8 mouse cellular contexts compared by ENCODE assay signal in the genomic region with DNA sequence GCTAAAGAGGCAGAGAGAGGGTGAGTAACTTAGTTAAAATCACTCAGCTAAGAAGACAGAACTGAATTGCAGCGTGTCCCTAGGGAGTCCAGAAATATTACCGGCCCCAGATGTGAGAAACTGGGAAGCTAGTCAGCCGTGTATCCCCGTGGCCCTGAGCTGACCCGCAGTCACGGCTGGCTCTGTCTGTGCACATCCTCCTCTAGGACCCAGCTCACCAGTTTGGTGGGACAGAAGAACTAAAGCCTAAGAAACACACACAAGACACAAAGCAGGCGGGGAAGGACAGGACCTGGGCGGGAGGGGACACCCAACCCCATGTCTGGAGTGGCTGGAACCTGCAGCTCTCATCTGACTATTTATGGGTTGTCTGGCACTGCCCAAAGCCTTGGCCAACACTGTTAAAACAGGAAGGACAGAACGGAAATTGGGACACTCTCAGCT. TPM values are rescaled to one million over a fixed set of nuclear protein-coding genes. Genes with fewer than 3 reads are reported as not detected.
DNase-seq lines count a peak whose midpoint lies in the region; ATAC-seq and TF ChIP-seq lines count a peak whose summit lies in the region.
"Had no signal": no experiment of that assay in that cellular context is flagged by ENCODE, and none has a peak within 500 bp of the region (broad histone marks: within the 10 kb centered on the region; RNA-seq: fewer than 3 reads in every experiment).

No protein-coding gene starts in this region.

- in situ Hi-C loops in Patski (cut with MboI; ENCODE audit: low pct_unique_long_range_greater_than_20kb) = no loop called here

- ATAC-seq in Patski = peak; percentile 52
- 0 out of 2 replicates have a peak, but pooled peaks have one; percentile 24 for ATAC-seq in heart, embryonic 15.5 days (replicated peaks; ENCODE audit: insufficient number of reproducible peaks, insufficient read depth, low FRiP score, low read depth)
- ATAC-seq in activated CD4-positive, CD25-positive, alpha-beta regulatory T cell, adult 4 months = no peak
- no peak for ATAC-seq in hindbrain, embryonic 14.5 days (ENCODE audit: low FRiP score)

- H3K9ac ChIP-seq in heart, embryonic 15.5 days = no peak overlapping the region
- H3K9ac ChIP-seq in hindbrain, embryonic 14.5 days = no peak overlapping the region
- H3K9ac ChIP-seq: neural tube, embryonic 13.5 days had no signal

- CTCF ChIA-PET in Patski (lab: Charles Lee) = no interaction called here

- peaks cover 7% of the 10 kb centered on the region for H3K4me1 ChIP-seq in cerebellum, adult 2 months (ENCODE audit: control insufficient read depth, insufficient read depth, low read length)
- H3K4me1 ChIP-seq in heart, embryonic 15.5 days (replicated peaks) = no peaks in the 10 kb centered on the region
- H3K4me1 ChIP-seq in hindbrain, embryonic 14.5 days (replicated peaks; ENCODE audit: control insufficient read depth, insufficient read depth, low read length) = no peaks in the 10 kb centered on the region
- H3K4me1 ChIP-seq: neural tube, embryonic 13.5 days had no signal

- no peak overlapping the region for H3K4me2 ChIP-seq in heart, embryonic 15.5 days
- no peak overlapping the region for H3K4me2 ChIP-seq in hindbrain, embryonic 14.5 days (replicated peaks)
- H3K4me2 ChIP-seq: neural tube, embryonic 13.5 days had no signal

- H3K9me3 ChIP-seq in heart, embryonic 15.5 days (replicated peaks) = no peaks in the 10 kb centered on the region
- no peaks in the 10 kb centered on the region for H3K9me3 ChIP-seq in hindbrain, embryonic 14.5 days (ENCODE audit: control insufficient read depth, low read length)
- H3K9me3 ChIP-seq: neural tube, embryonic 13.5 days had no signal

- no peaks in the 10 kb centered on the region for H3K36me3 ChIP-seq in heart, embryonic 15.5 days
- peaks cover 19% of the 10 kb centered on the region; the same call in 1 of the 2 replicates for H3K36me3 ChIP-seq in macrophage (ENCODE audit: inconsistent target)
- H3K36me3 ChIP-seq in hindbrain, embryonic 14.5 days (replicated peaks; ENCODE audit: control insufficient read depth, insufficient read depth) = no peaks in the 10 kb centered on the region
- H3K36me3 ChIP-seq: neural tube, embryonic 13.5 days had no signal

- no peak for DNase-seq in Patski (ENCODE audit: low read depth, low spot score)
- DNase-seq in cerebellum, adult 2 months = peak; percentile 66 to 85
- DNase-seq in urinary bladder, postnatal 25 days (ENCODE audit: low spot score) = no peak
- DNase-seq in hindbrain, embryonic 14.5 days (ENCODE audit: low spot score) = no peak

- no peaks in the 10 kb centered on the region for H3K27me3 ChIP-seq in Patski
- no peaks in the 10 kb centered on the region for H3K27me3 ChIP-seq in cerebellum, adult 2 months (ENCODE audit: control insufficient read depth, insufficient read depth, low read length)
- no peaks in the 10 kb centered on the region for H3K27me3 ChIP-seq in heart, embryonic 15.5 days
- no peaks in the 10 kb centered on the region for H3K27me3 ChIP-seq in hindbrain, embryonic 14.5 days (ENCODE audit: control insufficient read depth, insufficient read depth, low read length)
- H3K27me3 ChIP-seq: neural tube, embryonic 13.5 days had no signal

- no peak overlapping the region for H3K4me3 ChIP-seq in cerebellum, adult 2 months (replicated peaks; ENCODE audit: insufficient read depth, low read depth, low read length)
- no peak overlapping the region for H3K4me3 ChIP-seq in heart, embryonic 15.5 days
- no peak overlapping the region for H3K4me3 ChIP-seq in macrophage (ENCODE audit: inconsistent target)
- no peak overlapping the region for H3K4me3 ChIP-seq in hindbrain, embryonic 14.5 days (replicated peaks; ENCODE audit: low read length)
- H3K4me3 ChIP-seq: neural tube, embryonic 13.5 days had no signal

- no peak overlapping the region for H3K27ac ChIP-seq in cerebellum, adult 2 months (ENCODE audit: insufficient read depth, low read length)
- no peak overlapping the region for H3K27ac ChIP-seq in heart, embryonic 15.5 days
- H3K27ac ChIP-seq in macrophage = peak overlapping the region; percentile 96
- no peak overlapping the region for H3K27ac ChIP-seq in hindbrain, embryonic 14.5 days
- H3K27ac ChIP-seq: neural tube, embryonic 13.5 days had no signal

- TF ChIP-seq CTCF in Patski (IDR thresholded peaks at IDR 0.05) = no peak
- TF ChIP-seq CTCF in cerebellum, adult 2 months (IDR thresholded peaks at IDR 0.05; ENCODE audit: borderline replicate concordance, insufficient read depth, low read depth, low read length) = no peak

- WGBS in cerebellum, adult 2 months = 24% methylated on average over 9 of the region's 9 CpGs
- WGBS in heart, embryonic 15.5 days = 46% methylated on average over 9 of the region's 9 CpGs
- 21% methylated on average over 9 of the region's 9 CpGs for WGBS in macrophage (ENCODE audit: missing documents)
- WGBS in hindbrain, embryonic 14.5 days = 61% methylated on average over 9 of the region's 9 CpGs

- H3K79me2 ChIP-seq in macrophage (ENCODE audit: inconsistent target) = peaks cover 9% of the 10 kb centered on the region; the same call in 1 of the 2 replicates

- POLR2A ChIA-PET in Patski (lab: Charles Lee) = no interaction called here

- no peak for TF ChIP-seq POLR2A in cerebellum, adult 2 months (IDR thresholded peaks at IDR 0.05; ENCODE audit: borderline replicate concordance, insufficient read depth, low read length)

RNA-seq across cellular contexts. Expression of a gene that starts 4.4 kb away (rescaled TPM):
- polyA plus RNA-seq in Patski (2021) (not detected), macrophage (2018) (5.3 to 5.8 TPM (median 5.7 TPM) in 3 replicates)
- 0.19 and 0.20 TPM in 2 replicates for polyA plus RNA-seq in cerebellum, adult 2 months (2012; rRNA removed)
- 0.76 and 1.1 TPM in 2 replicates for polyA plus RNA-seq in heart, embryonic 15.5 days (2015; fragmentation: Nextera tagmentation; extraction: Ambion mirVana)
- total RNA-seq in macrophage (2018; cell fraction: chromatin; rRNA removed) = 1 to 10 TPM; 1.3 to 9.4 (median 4.6) TPM
- 1 to 10 TPM; 2.3 to 7.1 (median 4.2) TPM for total RNA-seq in macrophage (2018; cell fraction: cytosol; rRNA removed)
- 10 to 100 TPM in 8 of 26 experiments, 1 to 10 TPM in 18; 4.5 to 18.7 (median 8.2) TPM for total RNA-seq in macrophage (2018; cell fraction: nucleus; rRNA removed)
- polyA plus RNA-seq in activated CD4-positive, CD25-positive, alpha-beta regulatory T cell, adult 4 months (2017; shearing (Covaris generic)) = not detected
- 0.13 TPM in 1 of 2 replicates, not detected in the other for polyA plus RNA-seq in hindbrain, embryonic 14.5 days (2014; fragmentation: Nextera tagmentation; extraction: Ambion mirVana)

RNA-seq across cellular contexts. Expression of a gene that starts 17.7 kb away (rescaled TPM):
- polyA plus RNA-seq in Patski (2021) (15.1 TPM), macrophage (2018) (11.6 to 20.4 TPM (median 18.5 TPM) in 3 replicates)
- 11.7 and 13.3 TPM in 2 replicates for polyA plus RNA-seq in cerebellum, adult 2 months (2012; rRNA removed)
- 7.6 and 12.4 TPM in 2 replicates for polyA plus RNA-seq in heart, embryonic 15.5 days (2015; fragmentation: Nextera tagmentation; extraction: Ambion mirVana)
- 10 to 100 TPM; 11.2 to 62.8 (median 36.9) TPM for total RNA-seq in macrophage (2018; cell fraction: chromatin; rRNA removed)
- 10 to 100 TPM; 12.6 to 26.7 (median 21.6) TPM for total RNA-seq in macrophage (2018; cell fraction: cytosol; rRNA removed)
- total RNA-seq in macrophage (2018; cell fraction: nucleus; rRNA removed) = 10 to 100 TPM; 12.5 to 46.6 (median 31.2) TPM
- 10 to 100 TPM in 1 of 2 experiments, 1 to 10 TPM in 1; 7.0 to 10.9 TPM for polyA plus RNA-seq in activated CD4-positive, CD25-positive, alpha-beta regulatory T cell, adult 4 months (2017; shearing (Covaris generic))
- polyA plus RNA-seq in hindbrain, embryonic 14.5 days (2014; fragmentation: Nextera tagmentation; extraction: Ambion mirVana) = 7.8 and 9.9 TPM in 2 replicates

RNA-seq across cellular contexts. Expression of a gene that starts 19.8 kb away (rescaled TPM):
- polyA plus RNA-seq in Patski (2021) (not detected), macrophage (2018) (254 to 928 TPM (median 285 TPM) in 3 replicates)
- 0.75 and 0.95 TPM in 2 replicates for polyA plus RNA-seq in cerebellum, adult 2 months (2012; rRNA removed)
- polyA plus RNA-seq in heart, embryonic 15.5 days (2015; fragmentation: Nextera tagmentation; extraction: Ambion mirVana) = 2.0 and 4.1 TPM in 2 replicates
- 100 to 1,000 TPM in 11 of 26 experiments, 10 to 100 TPM in 15; 18.9 to 297 (median 75.1) TPM for total RNA-seq in macrophage (2018; cell fraction: chromatin; rRNA removed)
- 100 to 1,000 TPM; 105 to 683 (median 289) TPM for total RNA-seq in macrophage (2018; cell fraction: cytosol; rRNA removed)
- total RNA-seq in macrophage (2018; cell fraction: nucleus; rRNA removed) = 100 to 1,000 TPM; 102 to 954 (median 358) TPM
- polyA plus RNA-seq in activated CD4-positive, CD25-positive, alpha-beta regulatory T cell, adult 4 months (2017; shearing (Covaris generic)) = not detected
- polyA plus RNA-seq in hindbrain, embryonic 14.5 days (2014; fragmentation: Nextera tagmentation; extraction: Ambion mirVana) = 2.1 and 2.8 TPM in 2 replicates

RNA-seq across cellular contexts. Expression of a gene that starts 33.8 kb away (rescaled TPM):
- polyA plus RNA-seq in Patski (2021) = 13.0 TPM
- polyA plus RNA-seq in cerebellum, adult 2 months (2012; rRNA removed) = 60.1 and 61.1 TPM in 2 replicates
- polyA plus RNA-seq in heart, embryonic 15.5 days (2015; fragmentation: Nextera tagmentation; extraction: Ambion mirVana) = 8.8 and 11.1 TPM in 2 replicates
- 10 to 100 TPM; 11.6 to 72.8 (median 39.4) TPM for total RNA-seq in macrophage (2018; cell fraction: chromatin; rRNA removed)
- total RNA-seq in macrophage (2018; cell fraction: cytosol; rRNA removed) = 10 to 100 TPM in 4 of 26 experiments, 1 to 10 TPM in 22; 5.9 to 11.6 (median 8.4) TPM
- 10 to 100 TPM; 10.3 to 35.9 (median 25.5) TPM for total RNA-seq in macrophage (2018; cell fraction: nucleus; rRNA removed)
- 1.9 to 10.1 TPM (median 7.4 TPM) in 3 replicates for polyA plus RNA-seq in macrophage (2018)
- 1 to 10 TPM; 1.8 to 2.8 TPM for polyA plus RNA-seq in activated CD4-positive, CD25-positive, alpha-beta regulatory T cell, adult 4 months (2017; shearing (Covaris generic))
- polyA plus RNA-seq in hindbrain, embryonic 14.5 days (2014; fragmentation: Nextera tagmentation; extraction: Ambion mirVana) = 51.3 and 51.6 TPM in 2 replicates

RNA-seq across cellular contexts. Expression of a gene that starts 47.0 kb away (rescaled TPM):
- 78.2 TPM for polyA plus RNA-seq in Patski (2021)
- polyA plus RNA-seq in cerebellum, adult 2 months (2012; rRNA removed) = 81.1 and 91.1 TPM in 2 replicates
- polyA plus RNA-seq in heart, embryonic 15.5 days (2015; fragmentation: Nextera tagmentation; extraction: Ambion mirVana) = 14.4 and 18.3 TPM in 2 replicates
- 100 to 1,000 TPM; 304 to 896 (median 675) TPM for total RNA-seq in macrophage (2018; cell fraction: chromatin; rRNA removed)
- total RNA-seq in macrophage (2018; cell fraction: cytosol; rRNA removed) = 10 to 100 TPM; 52.8 to 97.2 (median 73.4) TPM
- 100 to 1,000 TPM; 161 to 339 (median 237) TPM for total RNA-seq in macrophage (2018; cell fraction: nucleus; rRNA removed)
- 99.0 to 183 TPM (median 120 TPM) in 3 replicates for polyA plus RNA-seq in macrophage (2018)
- polyA plus RNA-seq in activated CD4-positive, CD25-positive, alpha-beta regulatory T cell, adult 4 months (2017; shearing (Covaris generic)) = 10 to 100 TPM; 11.1 to 11.2 TPM
- 17.0 TPM in 2 replicates for polyA plus RNA-seq in hindbrain, embryonic 14.5 days (2014; fragmentation: Nextera tagmentation; extraction: Ambion mirVana)

Comparison
In these comparisons a context has a peak if more than half of its experiments do, and no peak if none do; other contexts are left out.
1. ATAC-seq: peak in Patski (single experiment) and heart, embryonic 15.5 days (single experiment); none in activated CD4-positive, CD25-positive, alpha-beta regulatory T cell, adult 4 months (single experiment) and hindbrain, embryonic 14.5 days (single experiment).
2. DNase-seq: peak in cerebellum, adult 2 months (2 of 2); none in Patski (single experiment), urinary bladder, postnatal 25 days (single experiment) and hindbrain, embryonic 14.5 days (single experiment).
3. RNA of a gene that starts 19.8 kb away (polyA plus RNA-seq): 254 to 928 TPM in macrophage; 2.1 to 2.8 TPM in hindbrain, embryonic 14.5 days, 2.0 to 4.1 TPM in heart, embryonic 15.5 days, 0.75 to 0.95 TPM in cerebellum, adult 2 months, not detected in activated CD4-positive, CD25-positive, alpha-beta regulatory T cell, adult 4 months and not detected in Patski (single experiment); every median in the first group is over 10 times any median in the second.